Mouse (Mus musculus) G1E (cell line): ENCODE data around the gene Speer4f2. TPM values are rescaled to one million over a fixed set of nuclear protein-coding genes. Genes with fewer than 3 reads are reported as not detected.

ENCODE experiments used
- ATAC-seq: 2 replicates; pipeline ENCODE4 v1.8.0; 2016; ENCODE audit warnings: mild to moderate bottlenecking; ENCODE audit not compliant: insufficient number of reproducible peaks, poor library complexity, low FRiP score, severe bottlenecking; ENCODE audit errors: extremely low read depth
- DNase-seq: peaks from one replicate; pipeline ENCODE4 v3.0.0; 2012; ENCODE audit warnings: low spot score
- H3K27me3 ChIP-seq: 2 replicates; pipeline ENCODE4 v1.6.1; 2012; ENCODE audit warnings: mild to moderate bottlenecking, low read length, inconsistent platforms; ENCODE audit not compliant: insufficient read depth
- H3K36me3 ChIP-seq: replicated peaks from 2 replicates; pipeline ENCODE3; 2012; ENCODE audit warnings: mild to moderate bottlenecking, inconsistent platforms
- H3K4me1 ChIP-seq: 2 replicates; pipeline ENCODE4 v1.6.1; 2012; ENCODE audit warnings: low read depth, low read length, inconsistent platforms, mixed read lengths; ENCODE audit not compliant: insufficient read depth
- H3K4me3 ChIP-seq: 2 replicates; pipeline ENCODE4 v1.5.1; 2012; ENCODE audit warnings: low read depth, mild to moderate bottlenecking, inconsistent platforms, low read length, moderate library complexity, mixed read lengths
- H3K9me3 ChIP-seq: replicated peaks from 2 replicates; pipeline ENCODE4 v1.6.1; 2012; ENCODE audit warnings: inconsistent platforms
- CTCF ChIP-seq: IDR thresholded peaks from 2 replicates; pipeline ENCODE4 v1.5.1; 2012; ENCODE audit warnings: low read depth, low read length, inconsistent platforms, mixed read lengths
- GATA1 ChIP-seq: IDR thresholded peaks from 2 replicates; pipeline ENCODE4 v1.6.1; 2012; ENCODE audit warnings: borderline replicate concordance, low read length, inconsistent platforms, mixed read lengths
- GATA2 ChIP-seq: IDR thresholded peaks from 2 replicates; pipeline ENCODE4 v1.6.1; 2012; ENCODE audit warnings: low read depth, low read length, inconsistent platforms, borderline replicate concordance
- POLR2AphosphoS5 ChIP-seq: IDR thresholded peaks from 2 replicates; pipeline ENCODE4 v1.6.1; 2012; ENCODE audit warnings: low read depth, low read length, inconsistent platforms; ENCODE audit not compliant: insufficient replicate concordance
- TAL1 ChIP-seq: conservative IDR thresholded peaks from 2 replicates; pipeline ENCODE4 v1.6.1; 2012; ENCODE audit warnings: low read depth, low read length, inconsistent platforms, mixed read lengths
- polyA plus RNA-seq: library from polyadenylated mRNA; stranded (reverse); fragments of >175 nt; gene quantifications from 2 replicates; pipeline ENCODE4 v1.2.3, GENCODE M21; 2012
- total RNA-seq, 2 experiments: library from RNA; stranded (forward) in 1 of 2; stranded (reverse) in 1 of 2; fragments of 200-1000 nt in 1 of 2; fragments of >200 nt in 1 of 2; fragmentation: Nextera tagmentation in 1 of 2; gene quantifications; 2 replicates each; pipeline ENCODE4 v1.2.3; 2014 to 2017

Gene Speer4f2
- total and polyA plus RNA-seq, 3 experiments = not detected

GRCm38 (mm10) chr5:17400571-17400970 is 27.6 kb downstream of the Speer4f2 start:
- H3K4me1 ChIP-seq = no peaks in the 10 kb centered on the region
- H3K4me3 ChIP-seq = no peak overlapping the region
- DNase-seq (no peak), ATAC-seq (no peak)
- no peak for TF ChIP-seq TAL1
- TF ChIP-seq GATA2 = no peak
- no peak for TF ChIP-seq POLR2AphosphoS5
- TF ChIP-seq CTCF = no peak
- TF ChIP-seq GATA1 = no peak
- no peaks in the 10 kb centered on the region for H3K36me3 ChIP-seq
- H3K9me3 ChIP-seq = no peaks in the 10 kb centered on the region
- H3K27me3 ChIP-seq = peaks cover 4% of the 10 kb centered on the region; the same call in 1 of the 2 replicates

GRCm38 (mm10) chr5:17401206-17402077 is 28.5 kb downstream of the Speer4f2 start:
- no peak for ATAC-seq
- no peak for DNase-seq
- no peaks in the 10 kb centered on the region for H3K9me3 ChIP-seq

GRCm38 (mm10) chr5:17402330-17403125 is 29.5 kb downstream of the Speer4f2 start:
- H3K27me3 ChIP-seq = no peaks in the 10 kb centered on the region
- H3K4me1 ChIP-seq = no peaks in the 10 kb centered on the region
- no peak overlapping the region for H3K4me3 ChIP-seq
- no peaks in the 10 kb centered on the region for H3K9me3 ChIP-seq
- no peaks in the 10 kb centered on the region for H3K36me3 ChIP-seq
- DNase-seq (no peak), ATAC-seq (no peak)
- no peak for TF ChIP-seq TAL1
- no peak for TF ChIP-seq POLR2AphosphoS5
- TF ChIP-seq GATA1 = no peak
- no peak for TF ChIP-seq GATA2
- TF ChIP-seq CTCF = no peak

More at GRCm38 (mm10) chr5:17401206-17402077, 28.5 kb downstream of the Speer4f2 start:
- H3K4me3 ChIP-seq = no peak overlapping the region
- TF ChIP-seq POLR2AphosphoS5 (no peak), TAL1 (no peak), GATA1 (no peak), CTCF (no peak), GATA2 (no peak)
- H3K4me1 ChIP-seq = no peaks in the 10 kb centered on the region
- H3K36me3 ChIP-seq = no peaks in the 10 kb centered on the region
- peaks cover under 1% of the 10 kb centered on the region; the same call in 1 of the 2 replicates for H3K27me3 ChIP-seq

GRCm38 (mm10) chr5:17403584-17403983 is 30.6 kb downstream of the Speer4f2 start:
- H3K9me3 ChIP-seq = no peaks in the 10 kb centered on the region
- no peak for TF ChIP-seq CTCF
- no peak for TF ChIP-seq GATA2
- no peak for TF ChIP-seq TAL1
- TF ChIP-seq GATA1 = no peak
- no peak for TF ChIP-seq POLR2AphosphoS5
- H3K27me3 ChIP-seq = no peaks in the 10 kb centered on the region
- DNase-seq = no peak
- ATAC-seq = no peak
- H3K4me3 ChIP-seq = no peak overlapping the region
- no peaks in the 10 kb centered on the region for H3K36me3 ChIP-seq
- H3K4me1 ChIP-seq = no peaks in the 10 kb centered on the region

GRCm38 (mm10) chr5:17408924-17409660 is 36.1 kb downstream of the Speer4f2 start:
- ATAC-seq (no peak), DNase-seq (no peak)
- Histone ChIP-seq H3K4me3 (no peak overlapping the region), H3K4me1 (no peaks in the 10 kb centered on the region), H3K9me3 (no peaks in the 10 kb centered on the region), H3K27me3 (no peaks in the 10 kb centered on the region), H3K36me3 (no peaks in the 10 kb centered on the region)
- no peak for TF ChIP-seq CTCF
- TF ChIP-seq GATA2 = no peak
- TF ChIP-seq POLR2AphosphoS5 = no peak
- TF ChIP-seq GATA1 = no peak
- no peak for TF ChIP-seq TAL1
